Mouse (Mus musculus): ENCODE measurements around the gene Sar1a.

The Sar1a gene

DNA sequence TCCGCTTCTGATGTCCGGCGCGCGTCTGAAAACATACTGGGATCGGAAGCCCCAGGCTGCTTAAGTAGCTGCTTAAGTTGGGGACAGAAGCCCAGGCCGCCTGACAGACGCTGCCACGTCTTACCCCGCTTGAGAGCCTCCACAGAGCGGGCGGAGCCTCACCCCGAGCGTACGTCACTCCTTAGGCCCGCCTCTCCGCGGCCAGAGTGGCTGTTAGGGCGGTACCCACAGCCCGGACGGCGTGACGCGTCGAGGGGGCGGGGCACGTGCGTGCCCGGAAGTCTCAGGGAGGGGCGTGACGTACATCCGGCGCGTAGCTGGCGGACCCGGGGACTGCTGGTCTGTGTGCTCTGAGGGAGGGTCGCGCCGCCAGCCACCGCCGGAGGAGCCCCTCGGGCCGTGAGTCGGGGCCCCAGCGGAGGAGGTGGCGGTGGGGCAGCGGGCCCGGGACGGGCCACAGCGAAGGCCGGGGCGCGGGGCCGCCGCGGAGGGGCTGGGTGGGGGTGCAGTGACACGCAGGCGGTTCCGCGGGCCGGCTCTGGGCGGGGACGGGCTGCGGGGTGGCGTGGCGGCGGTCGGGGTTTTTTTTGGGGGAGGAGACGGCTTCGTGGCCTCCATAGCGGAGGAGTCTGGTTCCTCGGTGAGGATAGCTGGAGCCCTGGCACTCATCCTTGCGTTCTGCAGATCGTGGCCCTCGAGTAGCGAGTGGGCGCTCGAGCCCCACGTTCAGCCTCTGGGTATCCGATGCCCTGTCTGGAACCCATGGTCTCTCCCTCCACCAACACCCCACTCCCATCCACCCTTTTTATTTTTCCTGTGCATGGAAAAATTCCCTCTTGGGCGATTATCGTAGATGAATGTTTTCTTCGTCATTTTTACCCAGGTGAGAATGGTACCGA, at the start of gene Sar1a:
Sar1a (plus strand) TSS at position 285 of the 899 bp plus-strand sequence.
- in situ Hi-C loops (cut with MboI, MseI) = loop anchor here (25.0 kb wide), 1 partner anchor 807 kb away; the partner anchor contains the start of gene Vps26a

- in situ Hi-C loops (cut with MboI, MseI) = loop anchor here (5.0 kb wide), 1 partner anchor 710 kb away; no protein-coding TSS in a partner anchor
These were observed 47.7 kb upstream of the Sar1a start for GRCm38 (mm10) chr10:61632445-61632844.

GRCm38 (mm10) chr10:61637055-61637454, 43.0 kb upstream of the Sar1a start:
- in situ Hi-C loops (cut with MboI, MseI) = no loop called here

- in situ Hi-C loops (cut with MboI, MseI) = no loop called here
These were observed 39.7 kb upstream of the Sar1a start for GRCm38 (mm10) chr10:61640363-61640762.

GRCm38 (mm10) chr10:61646557-61646956, 33.5 kb upstream of the Sar1a start:
- in situ Hi-C loops (cut with MboI, MseI) = no loop called here

DNA sequence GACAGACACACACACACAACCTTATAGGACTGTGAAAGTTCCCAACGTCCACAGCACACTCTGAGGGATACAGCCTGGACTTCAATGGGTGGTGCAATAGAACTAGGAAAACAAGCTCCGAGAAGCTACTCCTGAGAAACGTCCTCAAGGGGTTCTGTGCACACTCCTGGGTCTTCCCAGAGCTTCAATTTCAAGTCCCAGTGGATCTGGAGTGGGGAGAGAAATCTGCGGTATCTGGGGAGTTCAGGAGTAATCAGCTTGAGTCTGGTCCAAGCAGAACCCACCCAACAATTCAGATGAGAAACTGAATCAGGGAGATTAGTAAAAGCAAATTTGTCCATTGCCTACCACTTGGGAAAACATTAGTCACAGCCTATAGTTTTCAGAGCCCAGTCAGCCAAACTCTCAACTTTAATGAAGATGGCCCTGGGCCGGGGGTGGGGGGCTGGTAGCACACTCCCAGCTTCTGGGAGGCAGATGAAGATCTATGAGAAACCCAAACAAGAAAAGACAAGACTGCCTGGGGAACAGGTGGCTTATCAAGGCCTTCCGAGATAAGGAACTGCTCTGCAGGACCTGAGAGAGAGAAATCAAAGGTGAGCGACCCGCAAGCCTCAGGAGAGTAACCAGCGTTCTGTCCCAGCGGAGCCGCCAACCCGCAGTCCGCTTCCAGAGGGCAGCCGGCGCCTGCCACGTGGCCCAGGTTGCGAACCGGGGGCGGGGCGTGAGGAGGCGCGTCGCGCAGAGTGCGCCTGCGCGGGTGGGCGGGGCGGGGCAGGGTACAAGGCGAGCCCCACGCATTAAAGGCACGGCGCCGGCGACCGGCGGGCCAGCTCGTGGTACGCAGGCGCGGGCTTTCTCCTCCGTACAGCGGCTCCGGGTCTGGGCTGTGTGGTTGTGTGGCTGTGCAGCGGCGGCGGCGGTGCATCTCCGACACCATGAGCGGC, 32.0 kb upstream of the Sar1a start, which contains the start of gene Ppa1:
Ppa1 (plus strand) TSS at position 763 of the 947 bp plus-strand sequence.
- in situ Hi-C loops (cut with MboI, MseI) = no loop called here

DNA sequence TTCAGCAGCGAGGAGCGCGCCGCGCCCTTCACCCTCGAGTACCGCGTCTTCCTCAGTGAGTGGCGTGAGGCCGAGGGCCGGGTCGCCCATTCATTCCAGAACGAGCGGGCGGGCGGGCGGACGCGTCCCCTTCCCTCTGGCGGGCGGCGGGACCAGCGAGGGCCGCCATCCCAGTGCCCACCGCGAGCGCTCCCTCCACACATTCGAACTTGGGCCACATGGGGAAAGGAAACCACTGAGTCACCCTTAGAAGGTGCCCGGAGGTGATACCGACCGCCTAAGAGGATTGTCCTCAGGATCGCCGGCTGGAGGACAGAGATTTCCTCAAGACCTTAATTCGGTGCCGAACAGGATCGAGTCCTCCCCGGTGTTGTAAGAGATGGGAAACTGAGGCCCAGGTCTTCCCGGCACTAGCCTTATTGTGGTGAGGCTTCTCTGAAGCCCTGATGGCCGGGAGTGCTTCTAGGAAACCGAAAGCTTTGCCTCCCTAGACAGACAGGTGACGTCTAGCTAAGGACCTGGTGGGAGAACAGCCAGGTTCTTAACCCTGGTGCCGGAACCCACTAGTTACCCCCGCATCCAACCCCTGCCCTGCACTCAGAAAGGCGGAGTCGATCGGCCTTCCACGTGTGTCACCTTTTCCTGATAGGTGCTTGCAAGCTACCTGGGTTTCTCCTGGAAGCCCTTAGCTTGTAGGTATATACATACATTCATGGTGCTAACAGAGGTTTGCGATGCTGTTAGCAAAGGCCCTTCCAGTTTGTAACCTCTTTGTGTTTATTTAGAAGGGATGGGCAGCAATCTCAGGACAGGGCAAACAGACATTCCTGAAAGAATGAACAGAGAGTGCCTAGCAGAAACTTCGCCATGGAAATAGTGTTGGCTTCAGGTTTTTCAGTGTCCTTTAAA, 31.1 kb upstream of the Sar1a start:
- in situ Hi-C loops (cut with MboI, MseI) = no loop called here

GRCm38 (mm10) chr10:61654105-61654504, 26.0 kb upstream of the Sar1a start:
- in situ Hi-C loops (cut with MboI, MseI) = no loop called here

DNA sequence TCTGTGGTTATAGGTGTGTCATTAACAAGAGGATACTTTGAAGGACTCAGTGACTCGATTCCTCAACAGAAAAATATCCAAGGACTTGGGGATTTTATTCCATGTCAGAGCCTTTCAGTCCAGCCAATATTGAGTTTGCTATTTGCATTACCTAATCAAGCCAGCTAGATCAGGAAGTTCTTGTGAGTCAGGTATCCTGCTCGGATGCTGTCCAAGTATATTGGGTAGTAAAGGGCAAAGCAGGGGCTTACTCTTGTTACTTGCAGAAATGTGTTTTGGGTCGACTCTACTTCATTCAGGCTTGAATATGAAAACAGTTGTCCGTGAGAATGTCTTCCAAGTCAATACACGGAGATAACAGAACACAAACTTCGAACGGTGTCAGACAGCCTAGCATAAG, 25.4 kb upstream of the Sar1a start:
- in situ Hi-C loops (cut with MboI, MseI) = loop anchor here (5.0 kb wide), 1 partner anchor 47 kb away; no protein-coding TSS in a partner anchor

DNA sequence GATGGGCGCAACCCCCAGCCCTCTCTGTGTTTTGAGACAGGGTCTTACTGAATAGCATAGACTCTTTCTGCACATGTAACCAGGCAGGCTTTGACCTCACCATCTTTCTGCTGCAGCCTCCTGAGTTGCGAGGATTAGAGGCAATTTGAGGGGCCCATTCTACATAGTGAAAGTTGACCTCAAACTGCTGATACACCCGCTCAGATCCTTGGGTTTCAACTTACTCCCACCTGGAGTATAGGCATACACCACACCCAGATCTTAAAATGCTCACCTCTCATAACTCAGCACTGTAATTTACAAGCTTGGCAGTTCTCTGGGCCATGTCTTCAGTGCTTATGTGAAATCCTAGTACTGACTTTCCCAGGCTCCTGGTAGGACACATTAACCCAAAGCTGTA, 24.9 kb upstream of the Sar1a start:
- in situ Hi-C loops (cut with MboI, MseI) = loop anchor here (5.0 kb wide), 1 partner anchor 48 kb away; no protein-coding TSS in a partner anchor

- in situ Hi-C loops (cut with MboI, MseI) = loop anchor here (5.0 kb wide), 1 partner anchor 50 kb away; no protein-coding TSS in a partner anchor
These were observed 22.9 kb upstream of the Sar1a start for GRCm38 (mm10) chr10:61656928-61657882.

DNA sequence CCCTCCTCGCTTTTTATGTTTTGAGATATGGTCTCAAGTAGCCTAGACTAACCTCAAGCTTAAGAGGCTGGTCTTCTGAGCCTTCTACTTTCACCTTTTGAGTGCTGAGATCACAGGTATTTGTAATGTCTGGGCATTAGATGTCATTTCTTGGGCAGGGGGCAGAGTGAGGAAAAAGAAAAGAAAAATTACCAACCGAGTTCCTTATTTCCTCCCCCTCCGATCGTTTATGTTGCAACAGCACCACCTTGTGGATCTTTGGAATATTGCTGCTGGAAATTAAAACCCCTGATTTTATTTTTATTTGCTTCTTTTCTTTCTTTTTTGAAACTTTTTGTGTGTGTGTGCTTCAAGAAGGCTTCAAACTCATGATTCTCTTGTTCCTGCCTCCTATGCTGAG, 22.1 kb upstream of the Sar1a start:
- in situ Hi-C loops (cut with MboI, MseI) = loop anchor here (5.0 kb wide), 1 partner anchor 51 kb away; no protein-coding TSS in a partner anchor

DNA sequence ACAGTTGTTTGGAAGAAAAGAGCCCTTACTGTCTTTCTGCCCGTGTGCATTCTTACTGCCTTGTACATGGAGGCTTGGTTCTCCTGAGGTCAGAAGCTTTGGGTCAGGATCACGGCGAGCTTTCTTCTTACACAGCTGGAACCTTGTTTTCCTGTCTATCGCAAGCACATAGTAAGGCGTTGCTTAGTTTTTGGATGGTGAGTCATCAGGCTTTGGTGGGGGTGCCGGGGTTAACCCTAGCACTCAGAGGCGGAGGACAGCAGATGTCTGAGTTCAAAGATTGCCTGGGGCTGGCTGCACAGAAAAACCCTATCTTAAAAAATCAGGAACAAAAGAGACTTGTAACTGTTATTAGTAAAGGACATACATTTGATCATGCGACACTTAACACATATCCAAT, 18.2 kb upstream of the Sar1a start:
- in situ Hi-C loops (cut with MboI, MseI) = no loop called here

DNA sequence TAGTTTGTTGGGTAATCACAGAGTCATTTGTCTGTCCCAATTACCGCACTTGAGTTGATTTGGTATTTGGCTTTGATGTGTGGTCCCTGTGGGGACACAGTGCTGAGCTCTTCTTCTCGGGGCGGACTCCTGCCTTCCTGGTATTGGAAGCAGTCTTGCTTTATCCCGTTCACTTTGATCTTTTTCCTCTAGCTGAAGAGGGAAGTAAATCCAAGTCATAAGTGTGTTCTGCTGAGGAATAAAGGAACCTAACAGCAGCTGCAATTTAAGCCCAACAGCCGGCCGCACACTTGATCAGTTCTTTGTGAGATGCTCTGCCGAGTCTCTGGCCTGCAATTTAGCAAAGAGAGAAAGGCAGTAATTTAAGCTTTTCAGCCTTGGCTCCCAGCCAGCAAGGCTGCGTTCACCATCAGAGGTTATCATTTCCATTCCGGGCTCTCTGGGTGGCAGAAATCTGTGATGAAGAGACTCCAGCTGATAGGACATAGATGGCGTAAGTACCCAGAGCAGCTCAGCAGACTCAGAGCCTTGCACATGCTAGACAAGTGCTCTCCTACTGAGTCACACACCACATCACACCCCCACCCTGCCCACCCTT, 17.6 kb upstream of the Sar1a start:
- in situ Hi-C loops (cut with MboI, MseI) = no loop called here

DNA sequence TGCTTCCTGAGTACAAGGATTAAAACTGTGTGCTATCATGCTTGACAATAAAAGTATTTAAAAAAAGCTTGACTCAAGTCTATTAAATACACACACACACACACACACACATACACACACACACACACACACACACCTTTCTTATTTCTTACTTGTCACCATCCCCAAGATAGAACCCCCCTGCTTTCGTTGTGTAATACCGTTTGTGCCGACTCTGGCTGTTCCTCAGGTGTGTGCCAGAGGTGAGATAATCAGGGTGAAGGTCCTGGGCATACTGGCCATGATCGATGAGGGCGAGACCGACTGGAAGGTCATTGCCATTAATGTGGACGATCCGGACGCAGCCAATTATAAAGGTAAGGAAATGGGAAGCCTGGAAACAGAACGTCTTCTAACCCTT, 15.0 kb upstream of the Sar1a start:
- in situ Hi-C loops (cut with MboI, MseI) = no loop called here

GRCm38 (mm10) chr10:61665651-61666050, 14.4 kb upstream of the Sar1a start:
- in situ Hi-C loops (cut with MboI, MseI) = no loop called here

DNA sequence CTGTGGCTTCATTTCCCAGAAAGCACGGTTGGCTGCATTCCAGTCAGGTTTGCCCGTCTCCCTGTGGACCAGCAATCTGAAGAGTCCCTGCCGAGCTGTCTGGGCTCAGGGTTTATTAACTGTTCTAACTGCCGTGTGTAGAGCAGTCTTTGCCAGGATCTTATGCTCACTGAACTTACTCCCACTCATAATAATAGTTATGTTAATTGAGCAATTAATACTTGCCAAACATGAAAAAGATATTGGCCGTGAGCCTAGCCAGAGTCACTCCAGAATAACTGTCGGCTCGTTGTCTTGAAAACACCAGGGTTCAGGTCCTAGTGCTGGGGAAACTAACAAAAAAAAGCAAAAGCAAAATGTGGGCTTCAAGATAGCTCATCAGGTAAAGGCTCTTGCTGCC, 10.8 kb upstream of the Sar1a start:
- in situ Hi-C loops (cut with MboI, MseI) = no loop called here

- in situ Hi-C loops (cut with MboI, MseI) = no loop called here
These were observed 10.2 kb upstream of the Sar1a start for GRCm38 (mm10) chr10:61669896-61670295.

DNA sequence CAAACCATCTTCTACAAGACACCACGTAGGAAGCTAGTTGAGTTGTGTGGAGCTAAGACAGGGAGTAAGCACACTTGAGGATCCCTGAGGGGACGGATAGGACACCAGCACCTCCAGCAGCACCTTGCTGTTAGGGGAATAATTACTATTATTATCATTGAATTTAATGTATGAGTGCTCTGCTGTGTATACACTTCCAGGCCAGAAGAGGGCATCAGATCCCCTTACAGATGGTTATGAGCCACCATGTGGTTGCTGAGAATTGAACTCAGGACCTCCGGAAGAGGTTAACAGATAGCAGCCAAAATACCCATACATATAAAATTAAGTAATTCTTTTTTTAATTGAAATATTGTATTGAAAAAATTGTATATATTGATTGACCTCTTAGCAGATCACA, 9.3 kb upstream of the Sar1a start:
- in situ Hi-C loops (cut with MboI, MseI) = no loop called here

Measured in T-helper 1 cell (primary cell).